Mouse (Mus musculus) kidney, adult 2 months (tissue): ENCODE results near the gene Rap1gds1. TPM values are rescaled to one million over a fixed set of nuclear protein-coding genes. Genes with fewer than 3 reads are reported as not detected.

ENCODE experiments used
- DNase-seq: peaks from one replicate; pipeline ENCODE4 v3.0.0; 2021
- H3K27ac ChIP-seq: fragments of 200-500 bp; 2 replicates; pipeline ENCODE4 v1.5.1; 2012; ENCODE audit warnings: low read depth, low read length, control low read depth, inconsistent platforms; ENCODE audit not compliant: insufficient read depth
- H3K27me3 ChIP-seq: fragments of 200-500 bp; replicated peaks from 2 replicates; pipeline ENCODE4 v1.6.1; 2012; ENCODE audit warnings: mild to moderate bottlenecking, moderate library complexity, low read length, inconsistent platforms; ENCODE audit not compliant: control insufficient read depth, insufficient read depth
- H3K36me3 ChIP-seq: fragments of 200-500 bp; 2 replicates; pipeline ENCODE4 v1.6.1; 2012; ENCODE audit warnings: mild to moderate bottlenecking, moderate library complexity, low read length, inconsistent platforms; ENCODE audit not compliant: control insufficient read depth, insufficient read depth
- H3K4me1 ChIP-seq: fragments of 200-500 bp; 2 replicates; pipeline ENCODE4 v1.6.1; 2011; ENCODE audit warnings: low read length; ENCODE audit not compliant: control insufficient read depth, insufficient read depth
- H3K4me3 ChIP-seq: fragments of 200-500 bp; 2 replicates; pipeline ENCODE4 v1.5.1; 2011; ENCODE audit warnings: mild to moderate bottlenecking, low read depth, low read length, control low read depth; ENCODE audit not compliant: insufficient read depth
- CTCF ChIP-seq: fragments of 200-500 bp; conservative IDR thresholded peaks from 2 replicates; pipeline ENCODE4 v1.5.1; 2011; ENCODE audit warnings: low read depth, mild to moderate bottlenecking, control low read depth, low read length, moderate library complexity, mixed read lengths; ENCODE audit not compliant: insufficient read depth, insufficient read length
- POLR2A ChIP-seq: fragments of 200-500 bp; IDR thresholded peaks from one replicate; pipeline ENCODE4 v1.6.1; 2011; ENCODE audit warnings: low read depth, low read length, control low read depth
- WGBS: fragments of 180-500 bp; shearing (Covaris S2); methylation state at CpG from one replicate; pipeline ENCODE4 v1.1.7; 2018; 5-methylcytosine and 5-hydroxymethylcytosine counted together
- polyA plus RNA-seq: library from polyadenylated mRNA; depleted of rRNA; stranded (reverse); fragments of >200 nt; gene quantifications from 2 replicates; pipeline ENCODE4 v1.2.3, GENCODE M21; 2012; rRNA removed

The Rap1gds1 gene
- polyA plus RNA-seq, 1 experiment, result 26.2 TPM

- TF ChIP-seq POLR2A (no peak), CTCF (no peak)
- 53% methylated on average over 4 of the region's 4 CpGs for WGBS
- Histone ChIP-seq H3K4me3 (no peak overlapping the region), H3K27me3 (no peaks in the 10 kb centered on the region), H3K4me1 (no peaks in the 10 kb centered on the region), H3K27ac (no peak overlapping the region), H3K36me3 (no peaks in the 10 kb centered on the region)
- DNase-seq, result no peak
Measured at GRCm38 (mm10) chr3:138877741-138878140, 197.3 kb downstream of the Rap1gds1 start.

- Histone ChIP-seq H3K27ac (no peak overlapping the region), H3K4me3 (no peak overlapping the region)
- 95% methylated on average over 14 of the region's 14 CpGs for WGBS
Measured at GRCm38 (mm10) chr3:138876931-138877361, 198.1 kb downstream of the Rap1gds1 start.

GRCm38 (mm10) chr3:138876418-138876817 is 198.6 kb downstream of the Rap1gds1 start:
- WGBS, result 97% methylated on average over 10 of the region's 10 CpGs
- Histone ChIP-seq H3K36me3 (no peaks in the 10 kb centered on the region), H3K27me3 (no peaks in the 10 kb centered on the region), H3K4me3 (no peak overlapping the region), H3K4me1 (no peaks in the 10 kb centered on the region), H3K27ac (no peak overlapping the region)
- no peak for DNase-seq
- TF ChIP-seq CTCF (no peak), POLR2A (no peak)

More at GRCm38 (mm10) chr3:138876931-138877361, 198.1 kb downstream of the Rap1gds1 start:
- DNase-seq, result no peak
- H3K4me1 ChIP-seq, result no peaks in the 10 kb centered on the region
- H3K36me3 ChIP-seq, result no peaks in the 10 kb centered on the region
- no peak for TF ChIP-seq CTCF
- no peak for TF ChIP-seq POLR2A
- no peaks in the 10 kb centered on the region for H3K27me3 ChIP-seq

- H3K4me3 ChIP-seq, result no peak overlapping the region
- no peak overlapping the region for H3K27ac ChIP-seq
- no peaks in the 10 kb centered on the region for H3K4me1 ChIP-seq
- H3K36me3 ChIP-seq, result no peaks in the 10 kb centered on the region
- TF ChIP-seq POLR2A (no peak), CTCF (no peak)
- no peak for DNase-seq
- H3K27me3 ChIP-seq, result no peaks in the 10 kb centered on the region
- WGBS, result 97% methylated on average over 6 of the region's 6 CpGs
Measured at GRCm38 (mm10) chr3:138875936-138876335, 199.1 kb downstream of the Rap1gds1 start.

Other genes starting within 250 kb of the Rap1gds1 start
- gene Stpg2, start 130.5 kb upstream of the Rap1gds1 start, polyA plus RNA-seq, result 0.04 and 0.06 TPM in 2 replicates